Mouse (Mus musculus): Measurements from ENCODE around the gene Pfkfb1.
A peak's percentile ranks its signal among the peaks of the same experiment; 100 is the strongest.

Gene Pfkfb1

GRCm38 (mm10) chrX:150588023-150588764 is at the start of gene Pfkfb1:
TSS of gene Pfkfb1 (plus strand) at chrX:150588229.
- peak; percentile 58 for DNase-seq (ENCODE audit: low read depth, low spot score)

- no peak for DNase-seq (ENCODE audit: low read depth, low spot score)
Measured at GRCm38 (mm10) chrX:150540111-150540510, 47.9 kb upstream of the Pfkfb1 start.

- no peak for DNase-seq (ENCODE audit: low read depth, low spot score)
Measured at GRCm38 (mm10) chrX:150541684-150542083, 46.3 kb upstream of the Pfkfb1 start.

GRCm38 (mm10) chrX:150547239-150547638 is 40.8 kb upstream of the Pfkfb1 start, which contains the start of gene Alas2:
TSS of gene Alas2 (plus strand) at chrX:150547375.
- DNase-seq (ENCODE audit: low read depth, low spot score), result no peak

GRCm38 (mm10) chrX:150549639-150550038 is 38.4 kb upstream of the Pfkfb1 start:
- peak; percentile 84 for DNase-seq (ENCODE audit: low read depth, low spot score)

- no peak for DNase-seq (ENCODE audit: low read depth, low spot score)
Measured at GRCm38 (mm10) chrX:150551986-150552385, 36.0 kb upstream of the Pfkfb1 start.

- DNase-seq (ENCODE audit: low read depth, low spot score), result no peak
Measured at GRCm38 (mm10) chrX:150554032-150554431, 34.0 kb upstream of the Pfkfb1 start.

- peak; percentile 74 for DNase-seq (ENCODE audit: low read depth, low spot score)
Measured at GRCm38 (mm10) chrX:150564644-150565357, 23.2 kb upstream of the Pfkfb1 start.

GRCm38 (mm10) chrX:150581921-150582320 is 6.1 kb upstream of the Pfkfb1 start:
- DNase-seq (ENCODE audit: low read depth, low spot score), result no peak

- DNase-seq (ENCODE audit: low read depth, low spot score), result no peak
Measured at GRCm38 (mm10) chrX:150585116-150585515, 2.9 kb upstream of the Pfkfb1 start.

- DNase-seq (ENCODE audit: low read depth, low spot score), result no peak
Measured at GRCm38 (mm10) chrX:150589696-150590095, 1.7 kb downstream of the Pfkfb1 start, which contains the start of gene Apex2. TSS of gene Apex2 (minus strand) at chrX:150589868.

- no peak for DNase-seq (ENCODE audit: low read depth, low spot score)
Measured at GRCm38 (mm10) chrX:150593266-150594035, 5.4 kb downstream of the Pfkfb1 start.

GRCm38 (mm10) chrX:150594176-150594575 is 6.1 kb downstream of the Pfkfb1 start:
- DNase-seq (ENCODE audit: low read depth, low spot score), result no peak

GRCm38 (mm10) chrX:150595016-150595760 is 7.2 kb downstream of the Pfkfb1 start:
- no peak for DNase-seq (ENCODE audit: low read depth, low spot score)

- DNase-seq (ENCODE audit: low read depth, low spot score), result no peak
Measured at GRCm38 (mm10) chrX:150598882-150599281, 10.9 kb downstream of the Pfkfb1 start.

GRCm38 (mm10) chrX:150636421-150636820 is 48.4 kb downstream of the Pfkfb1 start:
- DNase-seq (ENCODE audit: low read depth, low spot score), result no peak

GRCm38 (mm10) chrX:150656122-150656907 is 68.3 kb downstream of the Pfkfb1 start:
- no peak for DNase-seq (ENCODE audit: low read depth, low spot score)

- DNase-seq (ENCODE audit: low read depth, low spot score), result no peak
Measured at GRCm38 (mm10) chrX:150656908-150657796, 69.1 kb downstream of the Pfkfb1 start, which contains the start of gene Tro. TSS of gene Tro (minus strand) at chrX:150657583.

- no peak for DNase-seq (ENCODE audit: low read depth, low spot score)
Measured at GRCm38 (mm10) chrX:150657797-150658118, 69.7 kb downstream of the Pfkfb1 start.

GRCm38 (mm10) chrX:150662809-150663208 is 74.8 kb downstream of the Pfkfb1 start:
- DNase-seq (ENCODE audit: low read depth, low spot score), result peak; percentile 11
